Mouse (Mus musculus): ENCODE measurements around the gene Zfp62.
A peak's percentile ranks its signal among the peaks of the same experiment; 100 is the strongest.
"Not testable (repeated sequence)": the region's sequence is repeated elsewhere in the genome, so short reads cannot be mapped to it uniquely, and the experiment has no call there.

Gene Zfp62

GRCm38 (mm10) chr11:49203129-49203768 is at the start of gene Zfp62:
Gene Zfp62 (plus strand): TSS chr11:49203292.
- DNase-seq (ENCODE audit: low spot score): peak; percentile 94

GRCm38 (mm10) chr11:49154077-49154476 is 49.0 kb upstream of the Zfp62 start, which contains the start of gene Olfr1394:
Gene Olfr1394 (plus strand): TSS chr11:49154377.
- no peak for DNase-seq (ENCODE audit: low spot score)

GRCm38 (mm10) chr11:49156821-49157814 is 46.0 kb upstream of the Zfp62 start:
- DNase-seq (ENCODE audit: low spot score): no peak

- peak; percentile 13 for DNase-seq (ENCODE audit: low spot score)
Observed at GRCm38 (mm10) chr11:49168839-49169611, 34.1 kb upstream of the Zfp62 start.

GRCm38 (mm10) chr11:49170576-49170975 is 32.5 kb upstream of the Zfp62 start:
- no peak for DNase-seq (ENCODE audit: low spot score)

- DNase-seq (ENCODE audit: low spot score): no peak
Observed at GRCm38 (mm10) chr11:49175345-49175744, 27.7 kb upstream of the Zfp62 start.

- DNase-seq (ENCODE audit: low spot score): not testable (repeated sequence)
Observed at GRCm38 (mm10) chr11:49176047-49176779, 26.9 kb upstream of the Zfp62 start.

- no peak for DNase-seq (ENCODE audit: low spot score)
Observed at GRCm38 (mm10) chr11:49183172-49183571, 19.9 kb upstream of the Zfp62 start.

GRCm38 (mm10) chr11:49186452-49186851 is 16.6 kb upstream of the Zfp62 start:
- DNase-seq (ENCODE audit: low spot score): no peak

- DNase-seq (ENCODE audit: low spot score): no peak
Observed at GRCm38 (mm10) chr11:49186955-49187488, 16.1 kb upstream of the Zfp62 start, which contains the start of gene Btnl9. Gene Btnl9 (minus strand): TSS chr11:49187159.

- DNase-seq (ENCODE audit: low spot score): no peak
Observed at GRCm38 (mm10) chr11:49187701-49188100, 15.4 kb upstream of the Zfp62 start.

- peak; percentile 20 for DNase-seq (ENCODE audit: low spot score)
Observed at GRCm38 (mm10) chr11:49189737-49190136, 13.4 kb upstream of the Zfp62 start.

- DNase-seq (ENCODE audit: low spot score): no peak
Observed at GRCm38 (mm10) chr11:49191083-49191482, 12.0 kb upstream of the Zfp62 start.

GRCm38 (mm10) chr11:49194771-49195170 is 8.3 kb upstream of the Zfp62 start:
- not testable (repeated sequence) for DNase-seq (ENCODE audit: low spot score)

GRCm38 (mm10) chr11:49195819-49196322 is 7.2 kb upstream of the Zfp62 start:
- DNase-seq (ENCODE audit: low spot score): no peak

- DNase-seq (ENCODE audit: low spot score): no peak
Observed at GRCm38 (mm10) chr11:49200666-49201065, 2.4 kb upstream of the Zfp62 start.

GRCm38 (mm10) chr11:49201142-49201541 is 1.9 kb upstream of the Zfp62 start:
- no peak for DNase-seq (ENCODE audit: low spot score)

GRCm38 (mm10) chr11:49202071-49202470 is 1.0 kb upstream of the Zfp62 start:
- no peak for DNase-seq (ENCODE audit: low spot score)

GRCm38 (mm10) chr11:49202523-49203061 is 500 bp upstream of the Zfp62 start:
- peak; percentile 18 for DNase-seq (ENCODE audit: low spot score)

GRCm38 (mm10) chr11:49203771-49204497 is 842 bp downstream of the Zfp62 start:
- DNase-seq (ENCODE audit: low spot score): no peak

All from ovary, postnatal 36 days (tissue).